Mouse (Mus musculus) 3T3-L1 (cell line): ENCODE results near the gene Dlat.

ENCODE experiments used
- DNase-seq: peaks from one replicate; pipeline ENCODE4 v3.0.0-alpha.2; 2015; ENCODE audit warnings: low read depth, low spot score

Gene Dlat

GRCm38 (mm10) chr9:50659392-50660217, at the start of gene Dlat:
Gene Dlat, minus strand, starts transcription at chr9:50659780.
- DNase-seq = peak; percentile 78

- DNase-seq = peak; percentile 66
These were observed 49.5 kb upstream of the Dlat start for GRCm38 (mm10) chr9:50709108-50709507.

GRCm38 (mm10) chr9:50704907-50705306, 45.3 kb upstream of the Dlat start:
- no peak for DNase-seq

GRCm38 (mm10) chr9:50700921-50701691, 41.5 kb upstream of the Dlat start:
- DNase-seq = peak; percentile 22

GRCm38 (mm10) chr9:50698418-50699409, 39.1 kb upstream of the Dlat start:
- DNase-seq = no peak

DNA sequence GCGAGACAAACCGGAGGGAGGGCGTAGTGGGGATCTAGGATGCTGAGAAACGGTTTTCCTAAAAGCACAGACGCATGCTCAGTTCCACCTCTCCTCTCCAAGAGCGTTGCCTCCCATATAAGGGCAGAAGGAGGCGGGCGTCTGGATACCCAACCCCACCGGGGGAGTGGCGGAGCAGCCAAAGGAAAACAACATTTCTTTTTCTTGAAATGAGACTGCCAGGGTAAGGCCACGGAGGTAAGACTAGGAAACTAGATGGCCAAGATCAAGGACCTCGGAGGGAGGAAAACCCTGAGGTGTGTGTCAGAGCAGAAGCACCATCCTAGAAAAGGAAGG, 38.1 kb upstream of the Dlat start:
- peak; percentile 28 for DNase-seq

DNA sequence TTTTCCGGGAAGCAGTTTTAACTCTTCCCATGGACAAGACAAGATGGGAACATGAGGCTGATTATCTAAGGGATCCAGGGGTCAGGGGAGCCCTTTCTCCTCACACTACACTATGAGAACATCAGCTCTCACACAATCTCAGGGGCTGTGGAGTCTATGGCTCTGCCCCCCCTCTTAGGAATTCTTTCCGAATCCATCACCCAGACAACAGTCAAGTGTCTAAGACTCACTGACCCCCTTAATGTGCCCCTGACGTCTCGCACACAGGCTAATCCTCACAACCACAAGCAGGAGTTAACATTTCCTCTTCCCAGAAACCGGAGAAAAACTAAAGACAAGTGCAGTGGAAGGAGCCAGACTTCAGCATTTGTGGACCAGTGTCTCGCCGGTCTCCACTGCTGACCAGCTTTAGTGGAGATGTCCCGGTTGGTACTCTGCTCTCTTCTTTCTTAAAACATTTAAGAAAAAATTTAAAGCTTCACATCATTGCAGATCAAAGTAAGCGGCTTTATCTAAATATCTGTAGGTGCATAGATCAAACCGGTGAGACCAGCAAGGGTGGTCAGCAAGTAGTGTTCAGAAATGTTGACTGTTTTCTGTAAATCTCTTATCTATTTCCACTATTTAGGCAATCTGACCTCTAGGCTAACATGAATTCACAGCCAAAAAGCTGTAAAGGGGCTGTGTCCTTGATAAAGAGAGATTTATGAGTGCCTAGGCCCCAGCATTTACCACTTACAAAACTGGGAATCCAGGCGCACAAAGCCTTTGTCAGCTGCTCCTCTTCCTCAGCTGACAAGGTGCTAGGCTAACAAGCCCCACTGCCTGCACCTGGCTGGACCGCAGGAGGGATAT, 37.5 kb upstream of the Dlat start:
- no peak for DNase-seq

- no peak for DNase-seq
These were observed 35.6 kb upstream of the Dlat start for GRCm38 (mm10) chr9:50695153-50695552.

- DNase-seq = peak; percentile 23
These were observed 34.1 kb upstream of the Dlat start for GRCm38 (mm10) chr9:50693631-50694030.

DNA sequence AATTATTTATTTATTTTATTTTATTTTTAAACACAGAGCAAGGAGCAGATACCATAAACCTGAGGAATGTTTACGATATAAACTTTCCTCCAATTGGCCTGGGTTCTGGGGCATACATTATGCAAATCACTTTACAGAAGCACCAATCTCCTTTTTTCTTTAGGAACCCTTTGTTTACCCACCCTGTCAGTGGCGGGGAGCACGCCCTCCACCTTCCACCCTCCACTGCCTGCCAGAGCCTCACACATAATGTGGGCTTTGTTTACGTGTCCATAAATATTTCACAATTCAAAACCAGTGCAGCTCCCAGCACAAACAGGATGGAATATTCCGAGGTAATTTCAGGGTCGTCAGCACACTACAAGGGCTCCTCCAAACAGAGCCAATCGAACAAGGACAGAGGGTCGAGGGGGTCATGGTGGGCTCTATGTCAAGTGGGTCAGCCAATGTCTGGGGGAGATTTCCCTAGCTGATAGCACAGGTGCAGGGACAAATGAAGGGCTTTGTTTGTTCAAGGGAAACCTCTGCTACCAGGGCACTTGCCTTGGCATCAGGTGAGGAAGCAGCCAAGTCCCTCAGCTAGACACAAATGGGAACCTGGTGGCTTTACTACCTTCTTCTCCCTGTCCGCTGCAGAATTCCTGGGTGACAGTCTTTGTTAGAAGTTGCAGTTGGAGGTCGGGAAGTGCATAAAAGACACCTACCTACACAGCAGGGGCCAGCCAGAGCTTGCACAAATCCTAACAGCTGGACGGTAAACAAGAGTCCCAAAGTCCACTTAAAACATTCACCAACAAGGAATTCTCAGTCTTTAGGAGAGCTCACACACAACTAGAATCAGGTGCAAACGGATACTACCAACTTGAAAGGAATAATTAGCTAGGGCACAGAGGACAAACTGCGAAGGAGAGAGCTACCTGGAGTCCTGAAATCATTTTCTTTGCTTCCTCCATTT, 33.3 kb upstream of the Dlat start:
- no peak for DNase-seq

DNA sequence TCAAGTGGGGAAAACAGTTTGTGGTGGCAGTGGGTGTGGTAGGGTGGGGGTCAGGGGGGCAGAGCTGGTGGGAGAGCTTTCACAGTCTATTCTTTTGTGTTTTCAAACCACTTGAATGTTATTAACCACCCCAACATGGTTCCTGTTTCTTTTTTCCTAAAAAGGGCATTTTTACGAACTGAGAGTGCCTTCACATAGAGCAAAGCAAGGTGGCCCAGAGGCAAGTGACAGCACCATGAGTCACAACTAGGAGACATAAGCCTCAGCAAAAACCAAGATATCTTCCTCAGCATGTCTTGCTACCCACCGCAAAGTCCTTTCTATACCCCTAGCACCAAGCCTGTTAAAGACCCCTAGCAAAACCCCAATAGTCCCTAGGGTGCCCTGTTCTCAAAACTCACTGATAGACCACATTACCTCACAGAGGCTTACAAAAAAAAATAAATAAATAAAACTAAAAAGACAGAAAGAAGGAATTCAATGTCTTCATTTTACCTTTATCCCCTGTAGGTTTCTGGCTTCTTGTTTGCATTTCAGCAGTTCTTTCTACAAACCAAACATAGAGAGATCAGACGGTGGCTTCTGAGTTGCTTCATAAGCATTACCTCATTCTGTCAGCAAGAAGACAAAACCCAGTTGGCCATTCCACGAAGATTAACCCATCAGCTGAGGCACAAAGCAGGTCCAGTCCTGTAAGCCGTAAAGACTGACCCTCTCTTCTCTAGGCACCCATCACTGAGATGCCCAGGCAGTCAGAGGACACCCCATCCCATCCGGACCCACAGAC, 27.5 kb upstream of the Dlat start:
- DNase-seq = peak; percentile 49

DNA sequence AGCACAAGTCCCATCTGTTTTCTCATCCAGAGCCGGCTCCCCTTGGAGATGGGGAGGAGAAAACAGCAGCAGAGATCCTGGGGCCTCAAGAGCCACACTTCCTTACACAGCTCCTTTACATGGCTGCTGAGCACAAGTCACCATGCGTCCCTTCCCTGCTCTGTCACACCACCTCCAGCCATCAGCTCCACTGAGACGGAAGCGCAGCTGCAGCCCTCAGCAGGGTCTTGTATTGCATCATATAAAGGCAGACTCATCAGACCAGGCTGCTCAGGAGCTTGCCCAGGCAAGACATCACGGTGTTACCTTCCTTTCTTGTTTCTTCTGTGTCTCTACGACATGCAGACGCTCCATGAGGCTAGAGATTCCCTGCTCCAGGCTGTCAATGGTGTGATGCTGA, 22.1 kb upstream of the Dlat start:
- DNase-seq = no peak

DNA sequence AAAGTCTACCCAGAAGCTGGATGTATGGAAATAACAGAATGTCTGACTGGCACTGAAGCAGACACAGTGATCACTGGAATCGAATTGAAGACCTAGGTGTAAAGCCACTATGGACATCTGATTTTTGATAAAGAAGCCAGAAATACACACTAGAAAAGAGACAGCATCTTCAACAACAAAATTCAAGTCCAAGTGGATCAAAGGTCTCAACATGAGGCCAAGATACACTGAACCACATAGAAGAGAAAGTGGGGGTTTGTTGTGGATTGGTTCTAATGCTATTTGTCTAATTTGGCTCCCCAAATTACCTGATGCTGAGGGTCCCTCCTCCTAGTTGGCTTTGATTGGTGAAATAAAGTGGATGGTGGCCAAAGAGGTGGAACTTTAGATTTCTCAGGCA, 19.8 kb upstream of the Dlat start:
- no peak for DNase-seq

GRCm38 (mm10) chr9:50674771-50675170, 15.2 kb upstream of the Dlat start:
- no peak for DNase-seq

DNA sequence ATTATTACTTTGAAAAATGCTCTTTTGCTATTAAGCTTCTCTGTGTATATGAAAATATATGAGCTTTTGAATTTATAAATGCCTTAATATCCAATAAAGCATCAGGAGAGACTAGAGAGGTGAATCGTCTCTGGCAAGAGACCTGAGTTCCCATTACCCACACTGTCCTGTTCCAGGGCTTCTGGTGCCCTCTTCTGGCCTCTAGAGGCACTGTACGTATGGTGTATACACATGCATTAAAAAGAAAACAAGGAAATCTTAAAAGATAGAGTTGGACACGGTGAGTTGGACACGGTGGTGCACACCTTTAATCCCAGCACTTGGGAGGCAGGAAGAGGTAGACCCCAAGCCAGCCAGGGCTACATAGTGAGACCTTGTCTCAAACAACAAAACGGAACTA, 11.1 kb upstream of the Dlat start:
- peak; percentile 73 for DNase-seq

DNA sequence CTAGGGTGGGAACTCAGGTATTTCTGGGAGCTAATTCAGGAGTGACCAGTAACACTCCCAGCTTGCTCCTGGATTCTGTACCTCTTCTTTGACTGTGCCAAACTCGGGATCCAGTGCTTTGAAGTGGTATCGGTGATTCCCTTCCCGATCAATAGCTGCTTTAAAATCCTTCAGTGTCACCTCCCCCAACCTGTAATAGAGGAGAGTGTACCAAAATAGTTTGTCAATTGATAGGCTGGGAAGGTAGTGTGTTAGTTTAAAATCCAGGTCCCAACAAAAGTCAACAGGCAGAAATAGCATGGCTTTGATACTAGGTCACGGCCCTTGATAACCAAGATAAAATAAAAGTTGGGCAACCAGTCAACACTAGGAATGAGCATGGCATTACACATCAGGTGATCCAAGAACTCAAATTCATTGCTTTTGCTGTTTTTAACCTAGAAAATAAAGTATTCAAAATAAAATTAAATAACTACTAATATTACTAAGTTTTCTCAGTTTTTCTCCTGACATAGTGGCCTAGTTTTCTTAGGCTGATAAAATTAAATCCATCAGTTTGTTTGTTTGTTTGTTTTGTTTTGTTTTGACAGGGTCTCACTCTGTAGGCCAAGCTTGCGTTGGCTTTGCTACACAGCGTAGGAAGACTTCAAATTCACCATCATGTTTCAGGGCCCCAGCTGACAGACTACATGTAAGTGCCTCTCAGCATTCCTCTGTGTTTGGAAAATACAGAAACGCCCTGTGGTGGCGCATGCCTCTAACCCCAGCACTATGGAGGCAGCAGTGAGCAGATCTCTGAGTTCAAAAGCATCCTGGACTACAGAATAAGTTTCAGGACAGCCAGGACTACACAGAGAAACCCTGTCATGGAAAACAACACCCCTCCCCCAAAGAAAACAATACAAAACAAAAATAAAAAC, 8.3 kb upstream of the Dlat start:
- no peak for DNase-seq

- DNase-seq = no peak
These were observed 6.9 kb upstream of the Dlat start for GRCm38 (mm10) chr9:50666442-50666841.

DNA sequence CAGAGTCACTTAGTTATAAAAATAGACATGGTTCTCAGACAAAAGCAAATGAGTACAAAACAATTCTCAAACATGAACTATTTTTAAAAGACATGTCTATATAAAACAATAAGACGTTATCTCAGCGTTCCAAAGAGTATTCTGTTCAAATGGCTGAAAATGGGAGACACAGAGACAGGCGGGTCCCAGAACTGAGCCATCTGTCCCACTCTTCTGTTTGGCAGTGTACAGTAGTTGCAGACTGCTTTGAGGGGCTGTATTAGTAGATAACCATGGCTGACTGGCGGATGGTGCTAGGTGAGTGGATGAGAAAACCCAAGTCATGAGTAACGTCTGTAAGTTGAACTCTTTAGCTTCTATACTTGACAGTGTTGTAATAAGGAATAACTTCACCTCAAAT, 5.2 kb upstream of the Dlat start:
- no peak for DNase-seq
